Mouse (Mus musculus) adrenal gland, adult 10 weeks (tissue): ENCODE measurements around the gene Vmn1r204. TPM values are rescaled to one million over a fixed set of nuclear protein-coding genes. Genes with fewer than 3 reads are reported as not detected.

Experiments used
- polyA plus RNA-seq: library from polyadenylated mRNA; stranded (reverse); fragments of 350-450 nt; fragmentation: Illumina TruSeq; extraction: RNeasy Lipid Tissue Mini Kit (QIAGEN cat#74804); gene quantifications from one replicate; pipeline ENCODE4 v1.2.3, GENCODE M21; 2014; ENCODE audit warnings: low read depth, low replicate concordance

The Vmn1r204 gene
- not detected for polyA plus RNA-seq

DNA sequence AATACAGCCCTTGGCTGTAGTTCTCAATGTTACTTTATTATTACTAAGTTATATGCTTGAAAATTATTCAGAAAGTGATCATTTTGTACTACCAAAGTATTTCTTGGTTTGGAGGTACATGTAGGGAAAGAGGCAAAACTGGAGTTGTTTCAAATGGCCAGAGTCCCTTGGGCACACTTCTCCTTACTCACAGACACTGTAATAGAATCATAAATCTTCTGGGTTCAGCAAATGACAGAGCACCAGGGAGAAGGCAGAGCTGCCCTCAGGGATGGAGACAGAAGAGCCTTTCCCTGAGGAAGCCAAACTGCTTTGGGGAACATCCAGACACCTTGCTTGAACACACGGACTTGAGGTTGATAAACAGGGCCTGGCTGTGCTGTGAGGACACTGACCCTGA, at the start of gene Vmn1r204:
Gene Vmn1r204, plus strand, starts transcription at position 301 of the 400 bp plus-strand sequence.

DNA sequence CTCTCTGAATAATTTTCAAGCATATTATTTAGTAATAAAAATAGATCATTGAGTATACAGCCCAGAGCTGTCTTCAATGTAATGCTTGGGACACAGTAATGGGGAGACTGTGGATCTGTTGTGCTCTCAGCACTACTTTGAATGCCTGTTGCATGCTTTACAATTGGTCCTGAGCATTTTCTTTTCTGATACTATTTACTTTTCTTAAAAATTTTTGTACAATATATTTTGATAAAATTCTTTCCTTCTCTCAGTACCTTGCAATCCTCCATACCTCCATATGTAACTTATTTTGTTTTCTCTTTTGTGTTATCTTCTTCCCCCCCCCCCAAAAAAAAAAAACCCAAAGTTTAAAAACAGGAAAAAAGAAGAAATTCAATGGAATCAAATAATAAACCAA, 47.7 kb upstream of the Vmn1r204 start, which contains the start of gene Vmn1r202:
Gene Vmn1r202, minus strand, starts transcription at position 101 of the 400 bp plus-strand sequence.

DNA sequence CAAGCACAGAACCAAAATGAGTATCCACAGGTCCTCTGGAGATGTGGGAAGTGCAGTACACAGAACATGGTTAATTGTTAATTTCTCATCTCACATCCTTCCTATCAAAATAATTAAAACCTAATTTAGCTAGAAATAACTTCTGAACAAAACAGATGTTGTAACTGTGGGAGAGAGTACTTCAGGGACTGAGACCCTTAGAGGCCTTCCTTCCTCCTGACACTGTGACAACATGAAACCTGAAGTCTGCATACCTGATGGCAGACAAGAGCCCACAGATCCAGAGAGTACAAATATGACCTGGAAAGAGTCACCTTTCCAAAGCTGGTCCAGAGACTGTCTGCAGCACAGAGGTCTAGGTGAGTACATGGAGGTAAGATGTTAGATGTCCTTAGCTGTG, 35.2 kb upstream of the Vmn1r204 start, which contains the start of gene Vmn1r203:
Gene Vmn1r203, plus strand, starts transcription at position 301 of the 400 bp plus-strand sequence.

DNA sequence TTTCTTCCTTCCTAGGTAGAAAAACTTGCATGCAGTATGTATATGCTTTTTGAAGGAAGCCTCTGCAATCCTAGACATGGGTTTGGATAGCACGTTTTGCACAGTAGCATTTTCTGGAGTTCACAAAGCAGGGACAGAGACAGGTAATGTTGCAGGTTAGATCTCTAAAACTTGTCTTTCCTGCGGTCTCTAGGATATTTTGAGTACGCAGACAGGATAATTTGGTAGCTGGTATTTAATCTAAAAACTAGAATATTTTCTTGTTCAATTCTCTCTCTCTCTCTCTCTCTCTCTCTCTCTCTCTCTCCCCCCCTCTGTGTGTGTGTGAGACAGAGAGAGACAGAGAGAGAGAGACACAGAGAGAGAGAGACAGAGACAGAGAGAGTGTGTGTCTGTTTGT, 39.9 kb downstream of the Vmn1r204 start, which contains the start of gene Vmn1r205:
Gene Vmn1r205, minus strand, starts transcription at position 101 of the 400 bp plus-strand sequence.

Other genes starting within 250 kb of the Vmn1r204 start
- gene Vmn1r197, start 228.6 kb upstream of the Vmn1r204 start, polyA plus RNA-seq = not detected
- gene Vmn1r198, start 202.8 kb upstream of the Vmn1r204 start, polyA plus RNA-seq = not detected
- gene Vmn1r199, start 173.4 kb upstream of the Vmn1r204 start, polyA plus RNA-seq = not detected
- not detected for gene Vmn1r200, start 162.8 kb upstream of the Vmn1r204 start, polyA plus RNA-seq
- not detected for gene Vmn1r201, start 81.3 kb upstream of the Vmn1r204 start, polyA plus RNA-seq
- gene Vmn1r202, start 47.8 kb upstream of the Vmn1r204 start, polyA plus RNA-seq = not detected
- gene Vmn1r203, start 35.1 kb upstream of the Vmn1r204 start, polyA plus RNA-seq = not detected
- gene Vmn1r205, start 39.8 kb downstream of the Vmn1r204 start, polyA plus RNA-seq = not detected
- gene Vmn1r206, start 71.1 kb downstream of the Vmn1r204 start, polyA plus RNA-seq = not detected
- gene Vmn1r207-ps, start 176.4 kb downstream of the Vmn1r204 start, polyA plus RNA-seq = not detected
- gene Vmn1r208, start 224.2 kb downstream of the Vmn1r204 start, polyA plus RNA-seq = not detected